Mouse (Mus musculus) ES-E14 (cell line): Measurements from ENCODE around the gene Gm43720.

ENCODE experiments used
- CHD2 ChIP-seq: IDR thresholded peaks from 2 replicates; pipeline ENCODE4 v1.6.1; 2014; ENCODE audit warnings: mild to moderate bottlenecking, low read depth, low read length, inconsistent platforms
- HCFC1 ChIP-seq: IDR thresholded peaks from 2 replicates; pipeline ENCODE4 v1.6.1; 2012; ENCODE audit warnings: low read length, inconsistent platforms, borderline replicate concordance; ENCODE audit not compliant: insufficient read depth
- MAFK ChIP-seq: IDR thresholded peaks from 2 replicates; pipeline ENCODE4 v1.6.1; 2014; ENCODE audit warnings: mild to moderate bottlenecking, low read depth, low read length, inconsistent platforms; ENCODE audit not compliant: insufficient read depth
- ZC3H11A ChIP-seq: IDR thresholded peaks from 2 replicates; pipeline ENCODE4 v1.6.1; 2012; ENCODE audit warnings: low read depth, mild to moderate bottlenecking, inconsistent platforms, low read length, borderline replicate concordance
- ZNF384 ChIP-seq: IDR thresholded peaks from 2 replicates; pipeline ENCODE4 v1.6.1; 2012; ENCODE audit warnings: low read depth, low read length, inconsistent platforms

GRCm38 (mm10) chr5:138226491-138226890, 53.3 kb downstream of the Gm43720 start:
- no peak for TF ChIP-seq ZC3H11A
- TF ChIP-seq MAFK, result no peak
- TF ChIP-seq CHD2, result no peak
- TF ChIP-seq ZNF384, result no peak
- TF ChIP-seq HCFC1, result no peak
